Mouse (Mus musculus) right cerebral cortex, postnatal 25 days (tissue): ENCODE data around the gene Eci2.
A peak's percentile ranks its signal among the peaks of the same experiment; 100 is the strongest.
"Not testable (repeated sequence)": the region's sequence is repeated elsewhere in the genome, so short reads cannot be mapped to it uniquely, and the experiment has no call there.

Source experiments
- DNase-seq: peaks from one replicate; pipeline ENCODE4 v3.0.0; 2022

Gene Eci2

GRCm38 (mm10) chr13:35026879-35027278 lies at the start of gene Eci2:
TSS of gene Eci2 (minus strand) at chr13:35027096.
- no peak for DNase-seq

GRCm38 (mm10) chr13:35074862-35075261 lies 48.0 kb upstream of the Eci2 start:
- no peak for DNase-seq

- no peak for DNase-seq
These were observed 43.9 kb upstream of the Eci2 start for GRCm38 (mm10) chr13:35070485-35071472.

GRCm38 (mm10) chr13:35067084-35067483 lies 40.2 kb upstream of the Eci2 start:
- no peak for DNase-seq

- DNase-seq = no peak
These were observed 39.1 kb upstream of the Eci2 start for GRCm38 (mm10) chr13:35066033-35066432.

- DNase-seq = no peak
These were observed 37.5 kb upstream of the Eci2 start for GRCm38 (mm10) chr13:35064381-35064780.

GRCm38 (mm10) chr13:35058145-35058544 lies 31.2 kb upstream of the Eci2 start:
- no peak for DNase-seq

- DNase-seq = no peak
These were observed 9.6 kb upstream of the Eci2 start for GRCm38 (mm10) chr13:35036486-35036885.

GRCm38 (mm10) chr13:35035731-35036130 lies 8.8 kb upstream of the Eci2 start:
- DNase-seq = no peak

- DNase-seq = no peak
These were observed 6.7 kb upstream of the Eci2 start for GRCm38 (mm10) chr13:35033571-35033970.

- no peak for DNase-seq
These were observed 4.8 kb upstream of the Eci2 start for GRCm38 (mm10) chr13:35031684-35032082.

GRCm38 (mm10) chr13:35030979-35031683 lies 4.2 kb upstream of the Eci2 start:
- DNase-seq = no peak

GRCm38 (mm10) chr13:35028365-35028764 lies 1.5 kb upstream of the Eci2 start:
- DNase-seq = no peak

GRCm38 (mm10) chr13:35023401-35023800 lies 3.5 kb downstream of the Eci2 start:
- not testable (repeated sequence) for DNase-seq

- DNase-seq = no peak
These were observed 6.5 kb downstream of the Eci2 start for GRCm38 (mm10) chr13:35020383-35020782.

GRCm38 (mm10) chr13:35018866-35019536 lies 7.9 kb downstream of the Eci2 start:
- no peak for DNase-seq

- no peak for DNase-seq
These were observed 9.5 kb downstream of the Eci2 start for GRCm38 (mm10) chr13:35017392-35017791.

- DNase-seq = no peak
These were observed 10.8 kb downstream of the Eci2 start for GRCm38 (mm10) chr13:35016067-35016466.

- no peak for DNase-seq
These were observed 31.0 kb downstream of the Eci2 start for GRCm38 (mm10) chr13:34995925-34996324.

- DNase-seq = peak; percentile 83
These were observed 32.7 kb downstream of the Eci2 start for GRCm38 (mm10) chr13:34993983-34994811.

- no peak for DNase-seq
These were observed 33.3 kb downstream of the Eci2 start for GRCm38 (mm10) chr13:34993595-34993982.

- no peak for DNase-seq
These were observed 33.8 kb downstream of the Eci2 start for GRCm38 (mm10) chr13:34993085-34993484.
